Mouse (Mus musculus): ENCODE data around the gene Tmem209.

DNA sequence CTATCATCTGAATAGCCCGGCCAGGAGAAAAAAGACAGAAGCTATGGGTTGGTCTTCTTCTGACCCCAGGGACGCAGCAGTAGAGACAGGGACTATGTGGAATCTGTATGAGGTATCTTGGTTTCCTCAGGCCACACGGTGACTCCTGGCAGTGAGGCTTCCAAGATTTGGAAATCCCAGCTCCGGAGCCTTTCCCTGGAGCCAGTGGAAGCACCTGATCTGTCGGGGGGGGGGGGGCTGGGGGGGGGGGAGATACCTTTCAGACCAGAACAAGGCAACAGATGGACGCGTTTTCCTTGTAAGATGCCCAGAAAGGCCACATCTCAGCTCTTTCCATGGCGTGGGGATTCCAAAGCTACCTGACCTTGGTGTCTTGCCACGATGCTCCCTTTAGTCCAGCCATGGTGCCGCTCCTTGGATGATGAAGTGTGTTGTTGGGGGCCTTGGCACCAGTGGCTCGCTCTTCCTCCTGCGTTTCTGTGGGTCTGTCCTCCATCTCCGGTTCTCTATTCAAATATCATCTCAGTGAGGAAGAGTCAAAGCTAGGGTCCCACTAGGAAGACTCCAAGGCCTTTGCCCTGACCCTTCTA is 47.7 kb downstream of the Tmem209 start:
- TF ChIP-seq CTCF (IDR thresholded peaks at IDR 0.05 in 2 of 3, conservative IDR thresholded peaks at IDR 0.05 in 1 of 3; ENCODE audit: control insufficient read depth in 1 of 3, insufficient read depth in 1 of 3, low read depth in 2 of 3, low read length in 3 of 3, poor library complexity in 1 of 3, severe bottlenecking in 1 of 3) (no peak), TCF12 (IDR thresholded peaks at IDR 0.05; ENCODE audit: low read depth, low read length) (no peak), POLR2A (IDR thresholded peaks at IDR 0.05; ENCODE audit: control insufficient read depth in 1 of 2, insufficient read depth in 1 of 2, low read depth in 1 of 2, low read length in 2 of 2, poor library complexity in 1 of 2) (no peak), GATA1 (IDR thresholded peaks at IDR 0.05; ENCODE audit: low read depth, low read length) (no peak), ZC3H11A (IDR thresholded peaks at IDR 0.05; ENCODE audit: low read depth, low read length) (no peak), ZMIZ1 (IDR thresholded peaks at IDR 0.05; ENCODE audit: low read depth, low read length) (no peak), TAL1 (IDR thresholded peaks at IDR 0.05; ENCODE audit: low read length) (no peak)
